Mouse (Mus musculus) thymus, postnatal 4 days (tissue): ENCODE results near the gene Tmbim6.
"Not testable (repeated sequence)": the region's sequence is repeated elsewhere in the genome, so short reads cannot be mapped to it uniquely, and the experiment has no call there.

ENCODE experiments used
- DNase-seq: peaks from one replicate; pipeline ENCODE4 v3.0.0; 2021

Gene Tmbim6

GRCm38 (mm10) chr15:99420101-99420500 is 27.4 kb downstream of the Tmbim6 start:
- DNase-seq: no peak

GRCm38 (mm10) chr15:99420521-99421014 is 27.9 kb downstream of the Tmbim6 start:
- peak; percentile 45 for DNase-seq

- peak; percentile 58 for DNase-seq
Measured at GRCm38 (mm10) chr15:99421152-99421551, 28.5 kb downstream of the Tmbim6 start.

- DNase-seq: no peak
Measured at GRCm38 (mm10) chr15:99421676-99422075, 29.0 kb downstream of the Tmbim6 start.

GRCm38 (mm10) chr15:99422551-99422950 is 29.9 kb downstream of the Tmbim6 start:
- no peak for DNase-seq

- DNase-seq: no peak
Measured at GRCm38 (mm10) chr15:99423131-99423530, 30.4 kb downstream of the Tmbim6 start.

GRCm38 (mm10) chr15:99423884-99424283 is 31.2 kb downstream of the Tmbim6 start:
- no peak for DNase-seq

GRCm38 (mm10) chr15:99430394-99430793 is 37.7 kb downstream of the Tmbim6 start:
- DNase-seq: no peak

GRCm38 (mm10) chr15:99431063-99431462 is 38.4 kb downstream of the Tmbim6 start:
- no peak for DNase-seq

- no peak for DNase-seq
Measured at GRCm38 (mm10) chr15:99431504-99431903, 38.8 kb downstream of the Tmbim6 start.

- no peak for DNase-seq
Measured at GRCm38 (mm10) chr15:99431967-99432366, 39.3 kb downstream of the Tmbim6 start.

GRCm38 (mm10) chr15:99433081-99433718 is 40.5 kb downstream of the Tmbim6 start:
- no peak for DNase-seq

- no peak for DNase-seq
Measured at GRCm38 (mm10) chr15:99433913-99434312, 41.2 kb downstream of the Tmbim6 start.

GRCm38 (mm10) chr15:99438966-99439698 is 46.5 kb downstream of the Tmbim6 start:
- DNase-seq: no peak

- DNase-seq: no peak
Measured at GRCm38 (mm10) chr15:99440112-99440815, 47.6 kb downstream of the Tmbim6 start.

- DNase-seq: no peak
Measured at GRCm38 (mm10) chr15:99440816-99441457, 48.3 kb downstream of the Tmbim6 start.

GRCm38 (mm10) chr15:99442358-99442757 is 49.7 kb downstream of the Tmbim6 start:
- no peak for DNase-seq

- DNase-seq: no peak
Measured at GRCm38 (mm10) chr15:99445567-99445966, 52.9 kb downstream of the Tmbim6 start.

- DNase-seq: not testable (repeated sequence)
Measured at GRCm38 (mm10) chr15:99446136-99446535, 53.5 kb downstream of the Tmbim6 start.

- no peak for DNase-seq
Measured at GRCm38 (mm10) chr15:99449131-99449750, 56.6 kb downstream of the Tmbim6 start.

- DNase-seq: no peak
Measured at GRCm38 (mm10) chr15:99449751-99450280, 57.1 kb downstream of the Tmbim6 start.

GRCm38 (mm10) chr15:99453153-99453900 is 60.6 kb downstream of the Tmbim6 start:
- peak; percentile 55 for DNase-seq
